In the genomic region with DNA sequence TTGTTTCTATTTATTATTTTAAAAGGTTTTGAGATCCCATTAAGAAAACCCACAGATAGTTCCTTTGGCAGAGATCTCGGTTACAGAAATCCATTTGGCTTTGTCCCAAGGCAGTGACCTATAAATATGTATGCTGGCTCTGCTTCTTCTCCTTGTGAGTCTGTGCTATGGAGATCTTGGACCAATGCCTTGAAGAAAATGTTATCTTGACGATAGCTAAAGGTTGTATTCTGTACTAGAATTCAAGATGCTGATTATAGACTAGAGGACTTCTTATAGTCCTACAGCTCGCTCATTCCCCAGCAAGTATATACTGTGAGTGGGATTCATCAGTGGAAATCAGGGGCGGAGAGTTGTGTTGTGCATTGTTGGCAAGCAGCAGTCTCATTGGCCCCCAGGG, we compare ENCODE assay signal across 13 mouse cellular contexts.
DNase-seq lines count a peak whose midpoint lies in the region; ATAC-seq and TF ChIP-seq lines count a peak whose summit lies in the region.
"Had no signal": no experiment of that assay in that cellular context is flagged by ENCODE, and none has a peak within 500 bp of the region (broad histone marks: within the 10 kb centered on the region; RNA-seq: fewer than 3 reads in every experiment).

No protein-coding gene starts in this region.

- no peak for DNase-seq in frontal cortex, postnatal 25 days (ENCODE audit: low spot score in 2 of 2)
- DNase-seq in layer of hippocampus, adult 2 months (ENCODE audit: low spot score in 2 of 2): peak; percentile 29 to 35
- no peak for DNase-seq in layer of hippocampus, adult 8-10 months (ENCODE audit: low spot score in 2 of 2)
- peak; percentile 23 for DNase-seq in MN1 (ENCODE audit: low spot score)
- DNase-seq in brain, embryonic 14.5 days (ENCODE audit: low read depth): peak; percentile 53
- no peak for DNase-seq in thymus, postnatal 0 days (ENCODE audit: low spot score)
- DNase-seq in thymus, postnatal 36 days: no peak
- DNase-seq: kidney, adult 8-10 months; layer of hippocampus, adult 9-11 months had no signal

- peak; percentile 74 for ATAC-seq in frontal cortex, adult (ENCODE audit: low TSS enrichment)
- ATAC-seq: CD4-positive, CD25-positive, alpha-beta regulatory T cell, adult 4 months; midbrain, embryonic 15.5 days had no signal

- no peak overlapping the region for H3K4me3 ChIP-seq in layer of hippocampus, adult 2 months
- H3K4me3 ChIP-seq: erythroblast, embryonic 14.5 days; midbrain, embryonic 15.5 days had no signal

- peak overlapping the region; percentile 39; the same call in 1 of the 2 replicates for H3K27ac ChIP-seq in layer of hippocampus, adult 2 months
- H3K27ac ChIP-seq: midbrain, embryonic 15.5 days had no signal

- TF ChIP-seq POLR2A in brain, embryonic 14.5 days (IDR thresholded peaks at IDR 0.05; ENCODE audit: borderline replicate concordance, extremely low read depth, insufficient read depth, insufficient read length, poor library complexity, severe bottlenecking): no peak

- TF ChIP-seq CTCF in layer of hippocampus, adult 2 months (conservative IDR thresholded peaks at IDR 0.05): no peak
- TF ChIP-seq CTCF in brain, embryonic 14.5 days (IDR thresholded peaks at IDR 0.05; ENCODE audit: borderline replicate concordance, extremely low read depth, insufficient read depth, insufficient read length): no peak

Comparison
In these comparisons a context has a peak if more than half of its experiments do, and no peak if none do; other contexts are left out.
1. DNase-seq: peak in layer of hippocampus, adult 2 months (2 of 2), MN1 (single experiment) and brain, embryonic 14.5 days (single experiment); none in frontal cortex, postnatal 25 days (0 of 2), layer of hippocampus, adult 8-10 months (0 of 2), thymus, postnatal 0 days (single experiment) and thymus, postnatal 36 days (0 of 2).